Mouse (Mus musculus): ENCODE data around the gene Rapgef2. TPM values are rescaled to one million over a fixed set of nuclear protein-coding genes. Genes with fewer than 3 reads are reported as not detected.
"Not testable (repeated sequence)": the region's sequence is repeated elsewhere in the genome, so short reads cannot be mapped to it uniquely, and the experiment has no call there.

The Rapgef2 gene
- total RNA-seq, 2 experiments from 2014 or later = 24.8 to 30.8 TPM

DNA sequence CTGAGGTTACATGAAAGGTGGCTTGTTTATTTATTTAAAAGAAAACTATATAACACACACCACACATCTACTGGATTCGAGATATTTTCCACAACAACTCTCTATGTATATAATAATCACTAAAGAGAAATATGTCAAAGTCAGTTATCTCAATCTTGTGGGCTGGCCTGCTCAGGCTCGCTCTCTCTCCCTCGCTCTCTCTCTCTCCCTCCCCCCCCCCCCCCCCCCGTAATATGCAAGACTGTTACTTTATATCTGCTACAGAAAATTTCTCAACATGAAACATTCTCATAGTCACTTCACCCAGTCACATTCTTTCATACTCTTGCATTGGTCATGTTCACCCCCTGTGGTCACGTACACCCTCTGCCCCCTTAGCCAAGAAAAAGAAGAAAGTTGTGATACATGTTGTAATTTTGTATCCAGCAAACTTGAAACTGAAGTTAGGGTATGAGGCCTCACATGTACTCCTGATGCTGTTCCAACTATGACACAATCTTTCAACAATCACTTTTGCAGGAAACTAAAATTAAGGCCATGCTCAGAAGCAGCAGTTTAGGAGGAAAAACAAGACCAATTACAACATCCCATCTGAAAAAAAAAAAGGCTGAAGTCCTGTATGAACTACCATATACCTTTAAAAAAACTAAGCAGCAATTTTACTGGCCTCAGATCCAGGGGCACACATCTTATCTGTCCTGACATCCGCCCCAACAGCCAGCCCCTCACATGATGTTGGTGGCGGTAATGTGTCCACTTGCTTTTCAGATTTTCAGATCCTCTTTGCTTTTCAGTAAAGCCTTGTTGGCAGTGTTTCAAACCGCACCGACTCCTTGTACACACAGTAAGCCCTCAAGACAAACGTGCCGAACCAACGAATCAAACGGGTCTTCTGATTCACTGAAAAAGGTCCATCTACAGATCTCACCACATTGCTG, 52.6 kb downstream of the Rapgef2 start:
- peak; percentile 16 for DNase-seq

DNA sequence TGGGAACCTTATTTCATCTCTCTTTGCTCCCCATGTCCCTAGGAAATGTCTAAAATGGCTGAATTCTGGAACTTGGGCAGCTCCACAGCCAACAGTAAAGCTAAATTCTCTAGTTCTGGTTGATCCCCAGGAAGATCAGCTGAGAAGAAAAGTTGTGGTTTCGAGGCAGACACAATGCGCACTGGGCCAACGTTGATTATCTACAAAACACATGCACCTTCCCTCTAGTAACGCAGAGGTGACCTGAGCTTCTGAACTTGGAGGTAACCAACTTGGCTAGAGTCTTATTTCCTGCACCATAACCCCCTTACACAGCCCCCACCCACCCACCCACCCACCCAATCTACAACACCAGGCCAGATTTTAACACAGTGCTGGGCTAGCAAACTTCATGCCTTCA, 55.6 kb downstream of the Rapgef2 start:
- no peak for DNase-seq

DNA sequence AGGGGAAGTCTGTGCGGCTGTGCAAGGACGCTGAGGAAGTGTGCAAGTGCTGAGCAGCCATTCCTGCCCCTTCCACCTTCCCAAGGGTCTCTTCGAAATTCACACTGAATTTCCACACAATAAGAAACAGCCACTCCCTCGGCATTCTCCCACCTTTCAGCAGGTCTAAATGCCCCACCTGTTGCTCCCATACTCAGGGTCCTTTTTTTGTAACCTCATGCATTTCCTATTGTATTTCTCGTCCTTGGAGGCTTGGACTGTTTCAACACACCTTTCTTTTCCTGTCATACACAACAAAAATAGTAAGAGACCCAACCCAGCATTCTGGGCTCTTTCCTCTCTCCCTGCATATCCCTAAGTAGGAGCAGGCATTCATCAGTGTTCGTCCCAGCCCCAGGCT, 56.8 kb downstream of the Rapgef2 start:
- no peak for DNase-seq

DNA sequence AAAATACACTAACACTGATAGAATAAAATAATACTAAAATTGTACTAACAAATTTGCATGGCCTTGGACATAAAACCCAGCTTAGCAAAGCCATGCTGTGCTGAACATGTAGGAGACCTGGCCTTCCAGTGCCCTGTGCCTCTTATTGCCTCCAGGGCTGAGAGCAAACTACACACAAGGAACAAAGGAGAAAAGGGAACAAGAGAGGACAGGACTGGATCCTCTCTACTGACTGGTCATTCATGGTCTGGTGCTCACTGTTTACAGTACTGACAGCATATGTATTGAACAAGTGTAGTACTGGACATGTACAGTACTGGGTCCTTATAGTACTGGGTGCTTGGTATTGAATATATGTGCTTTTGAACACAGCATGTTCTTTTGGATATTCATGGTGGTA, 58.0 kb downstream of the Rapgef2 start:
- DNase-seq = no peak

DNA sequence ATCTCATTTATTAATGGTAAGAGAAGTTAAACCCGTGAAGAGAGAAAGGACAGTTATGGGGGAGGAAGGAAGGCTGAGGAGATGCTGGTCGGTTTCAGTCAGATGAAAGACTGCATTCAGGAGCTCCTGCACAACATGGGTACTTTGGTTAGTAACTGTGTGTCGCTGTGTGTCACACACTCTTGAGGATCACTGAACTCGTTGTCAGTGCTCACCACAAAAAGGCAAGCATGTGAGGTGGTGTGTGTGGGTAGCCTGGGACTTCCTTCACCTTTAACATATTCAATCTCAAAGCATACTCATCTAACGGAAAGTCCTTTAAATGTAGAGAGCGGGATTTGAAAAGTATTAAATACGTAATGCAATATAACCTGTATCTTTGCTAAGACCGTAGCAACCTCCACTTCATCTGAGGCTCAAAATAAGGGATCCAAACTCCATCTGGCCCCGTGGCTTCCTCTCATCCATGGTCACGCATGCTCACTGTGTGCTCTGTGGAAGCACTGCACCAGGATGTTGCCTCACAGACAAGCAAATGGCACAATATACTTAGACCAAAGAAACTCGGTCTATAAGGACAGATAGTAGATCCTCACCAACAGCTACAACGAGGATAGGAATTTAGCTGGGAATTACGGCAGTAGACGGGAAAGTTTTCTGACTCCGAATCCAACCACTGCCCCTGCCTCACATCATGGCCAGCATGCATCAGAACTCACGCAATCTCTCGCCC, 58.8 kb downstream of the Rapgef2 start:
- DNase-seq = no peak

DNA sequence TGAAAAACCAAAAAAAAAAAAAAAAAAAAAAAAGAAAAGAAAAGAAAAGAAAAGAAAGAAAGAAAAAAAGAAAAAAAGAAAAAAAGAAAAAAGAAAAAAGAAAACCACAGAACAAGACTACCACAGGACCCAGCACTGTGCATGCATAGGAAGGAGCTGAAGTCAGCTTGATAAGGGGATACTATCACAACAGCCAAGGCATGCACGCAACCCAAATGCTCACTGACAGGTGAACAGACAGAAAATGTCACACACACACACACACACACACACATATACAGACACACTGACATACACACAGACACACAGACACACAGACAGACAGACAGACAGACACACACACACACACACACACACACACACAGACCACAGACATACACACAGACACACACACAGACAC, 59.5 kb downstream of the Rapgef2 start:
- DNase-seq = not testable (repeated sequence)

DNA sequence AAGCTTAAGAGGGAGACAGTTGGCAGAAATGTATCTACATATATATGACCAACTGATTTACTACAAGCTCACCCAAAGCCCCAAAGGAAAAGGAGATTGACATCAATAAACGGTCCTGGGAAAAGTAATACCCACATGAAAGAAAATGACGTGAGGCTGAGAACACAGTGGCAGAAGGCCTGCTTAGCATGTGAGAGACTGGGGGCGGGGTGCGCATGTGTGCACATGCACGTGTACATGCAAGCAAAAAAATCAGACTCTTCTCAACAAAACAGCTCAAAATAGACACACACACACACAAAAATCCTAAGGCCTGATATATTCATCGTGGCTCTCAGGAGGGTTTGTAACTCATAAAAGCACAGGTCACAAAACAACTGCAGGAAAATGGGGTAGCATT, 60.4 kb downstream of the Rapgef2 start:
- no peak for DNase-seq

DNA sequence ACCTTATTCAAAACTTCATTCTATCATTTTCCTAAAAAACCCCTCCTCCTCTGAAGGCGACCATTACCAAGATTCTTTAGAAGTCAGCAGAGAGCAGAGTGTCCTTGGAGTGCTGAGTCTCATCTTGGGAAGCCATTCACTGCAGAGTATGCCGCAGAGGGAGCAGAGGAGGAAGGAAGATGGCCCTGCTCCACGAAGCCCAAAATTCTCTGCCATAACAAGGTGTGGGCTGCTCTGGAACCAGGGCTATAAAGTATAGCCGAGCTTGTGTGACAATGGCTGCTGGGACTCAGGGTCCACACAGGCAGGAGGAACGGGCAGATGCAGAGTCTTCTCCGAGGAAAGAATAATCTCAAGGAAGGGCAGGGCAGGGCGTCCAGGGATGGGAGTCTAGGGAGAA, 62.0 kb downstream of the Rapgef2 start:
- no peak for DNase-seq

DNA sequence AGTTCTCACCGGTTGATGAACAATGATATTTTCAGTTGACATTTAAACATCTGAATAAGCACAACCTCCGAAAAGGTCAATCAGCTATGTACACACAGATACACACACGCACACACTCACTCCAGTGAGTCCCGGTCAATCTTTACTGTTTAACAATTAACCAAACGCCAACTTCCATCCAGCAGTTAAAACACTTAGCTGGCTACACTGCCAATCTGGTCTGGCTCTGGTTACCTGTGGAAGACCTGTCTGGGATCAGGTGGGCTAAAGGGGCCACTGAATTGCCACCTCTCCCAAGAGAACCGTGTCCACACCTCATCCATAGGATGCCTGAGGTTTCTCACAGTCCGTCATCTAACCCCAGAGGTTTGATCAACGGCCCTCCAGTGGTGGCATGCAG, 63.0 kb downstream of the Rapgef2 start:
- no peak for DNase-seq

DNA sequence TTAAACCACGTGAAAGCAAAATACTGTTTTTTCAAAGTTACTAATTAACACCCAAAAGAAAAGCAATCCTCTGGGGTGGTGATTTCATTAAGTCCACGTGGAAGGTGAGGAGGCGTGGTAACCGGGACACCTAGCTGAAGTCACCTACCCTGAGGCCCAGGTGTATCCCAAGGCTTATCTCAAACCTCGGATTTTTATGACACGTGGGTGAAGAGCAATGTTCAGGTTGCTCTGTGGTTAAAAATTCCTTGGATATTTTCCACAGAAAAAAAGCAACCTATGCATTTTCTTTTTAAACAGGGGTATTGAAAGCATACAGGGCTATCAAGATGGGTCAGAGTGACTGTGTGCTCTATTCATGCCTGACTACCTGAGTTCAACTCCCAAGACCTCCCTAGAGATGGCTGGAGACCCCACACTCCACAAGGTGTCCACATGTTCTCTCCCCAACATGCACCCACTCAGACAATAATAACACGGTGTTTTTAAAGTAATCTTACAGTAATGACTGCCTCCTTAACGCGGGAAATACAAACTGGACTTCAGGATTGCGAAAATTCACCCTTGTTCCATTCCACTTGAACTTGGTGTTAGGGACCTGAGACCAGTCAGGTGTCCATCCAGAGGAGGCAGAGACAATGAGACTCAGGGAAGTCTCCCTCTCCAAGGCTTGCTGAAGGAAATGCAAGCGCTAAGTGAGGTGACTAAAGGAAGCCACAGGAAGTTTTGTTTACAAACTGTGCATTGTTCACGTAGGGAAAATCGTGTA, 63.9 kb downstream of the Rapgef2 start:
- DNase-seq = no peak

DNA sequence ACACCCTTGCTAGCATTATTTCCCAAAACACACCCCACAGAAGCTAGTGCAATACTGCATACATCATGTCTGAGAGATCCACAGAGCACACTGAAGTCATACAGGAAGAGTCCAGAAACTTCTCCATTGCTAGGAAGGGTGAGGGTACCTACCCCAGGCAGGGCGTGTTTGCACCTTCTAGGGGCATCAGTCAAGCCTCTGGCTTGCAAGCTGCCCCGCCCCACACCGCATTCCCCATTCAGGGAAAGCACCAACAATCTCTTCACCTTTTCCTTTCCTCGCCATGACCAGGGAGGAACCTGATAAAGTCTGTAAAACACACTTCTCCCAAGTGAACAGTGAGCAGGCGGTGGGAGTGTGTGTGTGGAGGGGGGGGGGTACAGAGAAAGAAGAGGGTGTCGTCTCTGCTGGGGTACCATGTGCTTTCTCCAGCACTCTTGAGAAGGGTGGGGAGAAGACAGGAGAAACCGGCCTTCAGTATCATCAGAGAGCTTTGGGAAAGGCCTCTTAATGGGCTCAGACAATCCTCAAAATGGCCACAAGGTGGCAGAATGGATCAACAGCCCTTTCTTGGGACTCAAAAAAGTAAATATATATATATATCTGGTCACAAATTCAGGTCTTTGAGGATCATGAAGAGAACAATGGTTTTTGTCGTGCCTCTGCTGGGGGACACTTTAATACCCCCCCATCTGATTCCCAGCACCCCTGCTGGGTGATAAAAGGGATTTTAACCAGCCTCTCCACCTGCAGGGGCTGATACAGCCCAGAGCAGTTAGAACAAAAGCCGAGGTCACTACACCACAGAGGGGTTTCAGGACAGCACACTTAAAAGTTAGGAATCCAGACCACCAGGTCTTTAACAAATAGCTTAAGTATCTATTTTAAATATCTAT, 64.8 kb downstream of the Rapgef2 start:
- DNase-seq = peak; percentile 63

DNA sequence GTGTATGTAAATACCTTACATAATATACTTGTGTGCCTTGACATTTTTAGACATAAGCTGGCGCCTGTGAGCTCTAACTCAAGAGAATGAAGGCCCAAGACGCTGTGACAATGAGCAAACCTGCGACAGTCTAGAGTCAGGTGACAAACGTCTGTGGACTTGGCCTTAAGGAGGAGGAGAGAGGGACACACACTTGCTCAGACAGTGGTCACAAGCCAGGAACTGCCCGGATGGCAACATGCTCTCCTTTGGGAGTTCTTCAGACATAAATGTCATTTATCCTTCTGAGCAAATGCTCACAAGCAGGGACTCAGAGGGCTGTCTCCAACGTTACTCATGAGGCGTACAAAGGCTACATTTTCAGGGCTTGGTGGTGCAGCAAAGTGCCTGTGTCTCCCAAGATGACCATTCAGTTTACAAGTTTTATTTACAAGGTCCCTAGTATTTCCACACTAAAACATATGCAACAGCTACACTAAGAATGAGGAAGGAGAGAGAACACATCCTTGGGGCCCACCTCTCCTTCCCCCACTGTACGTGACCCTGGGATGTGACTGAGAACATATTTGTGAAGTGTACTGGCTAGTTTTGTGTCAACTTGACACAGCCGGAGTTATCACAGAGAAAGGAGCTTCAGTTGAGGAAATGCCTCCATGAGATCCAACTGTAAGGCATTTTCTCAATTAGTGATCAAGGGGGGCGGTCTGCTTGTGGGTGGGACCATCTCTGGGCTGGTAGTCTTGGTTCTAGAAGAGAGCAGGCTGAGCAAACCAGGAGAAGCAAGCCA, 67.0 kb downstream of the Rapgef2 start:
- no peak for DNase-seq

DNA sequence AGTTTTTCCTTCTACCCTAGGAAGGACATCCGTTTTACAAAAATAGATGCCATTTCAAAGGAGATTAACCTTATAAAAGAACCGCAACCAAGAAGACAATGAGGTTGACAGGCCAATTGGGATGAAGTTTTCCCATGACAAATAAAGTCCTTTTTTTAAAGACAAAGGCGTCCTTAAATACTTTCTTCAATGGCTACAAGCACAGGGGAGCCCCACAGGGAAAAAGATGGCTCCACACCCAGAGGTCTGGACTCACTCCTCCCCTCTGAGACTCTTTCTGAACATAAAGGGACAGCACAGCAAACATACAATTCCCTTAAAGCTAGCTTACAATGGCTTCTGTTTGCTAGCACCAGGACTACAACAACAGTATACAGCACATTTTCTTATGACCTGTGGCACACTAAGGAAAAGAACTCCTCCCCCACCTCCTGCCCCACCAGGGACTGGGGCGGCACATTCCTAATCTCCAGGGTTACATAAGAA, 67.7 kb downstream of the Rapgef2 start:
- no peak for DNase-seq

DNA sequence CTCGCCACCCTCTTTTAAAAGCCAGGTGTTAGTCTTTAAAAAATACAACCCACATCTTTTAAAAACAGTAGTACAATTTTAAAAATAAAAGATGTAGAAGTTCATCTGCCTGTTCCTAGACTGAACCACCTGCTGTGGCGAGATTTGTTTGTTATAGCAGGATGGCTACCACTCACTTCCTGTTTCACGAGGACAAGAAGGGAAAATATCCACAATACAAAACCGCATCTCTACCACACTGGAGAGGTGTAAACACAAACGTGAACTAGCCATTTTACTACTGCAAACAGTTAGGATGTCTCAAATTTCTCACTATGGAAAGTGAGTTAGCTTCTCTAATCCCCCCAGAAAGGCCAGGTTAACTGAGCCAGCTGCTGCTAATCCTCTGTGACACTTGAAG, 76.1 kb downstream of the Rapgef2 start:
- DNase-seq = no peak

DNA sequence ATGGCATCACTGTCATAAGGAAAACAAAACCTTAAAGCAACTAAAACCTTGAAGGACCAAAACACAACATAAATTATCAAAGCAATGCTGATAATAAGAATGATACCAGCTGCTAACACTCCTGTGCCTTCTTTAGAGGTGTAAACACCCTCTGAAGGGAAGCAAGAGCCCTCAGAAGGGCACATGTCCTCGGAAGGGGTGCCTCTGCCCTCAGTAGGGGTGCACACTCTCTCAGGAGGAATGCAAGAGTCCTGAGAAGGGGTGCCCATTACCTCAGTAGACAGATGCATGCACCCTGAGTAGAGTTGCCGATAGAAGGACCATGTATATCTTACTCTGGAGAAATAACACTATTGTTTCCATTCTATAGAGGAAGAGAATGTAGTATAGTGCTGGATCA, 79.1 kb downstream of the Rapgef2 start:
- no peak for DNase-seq

DNA sequence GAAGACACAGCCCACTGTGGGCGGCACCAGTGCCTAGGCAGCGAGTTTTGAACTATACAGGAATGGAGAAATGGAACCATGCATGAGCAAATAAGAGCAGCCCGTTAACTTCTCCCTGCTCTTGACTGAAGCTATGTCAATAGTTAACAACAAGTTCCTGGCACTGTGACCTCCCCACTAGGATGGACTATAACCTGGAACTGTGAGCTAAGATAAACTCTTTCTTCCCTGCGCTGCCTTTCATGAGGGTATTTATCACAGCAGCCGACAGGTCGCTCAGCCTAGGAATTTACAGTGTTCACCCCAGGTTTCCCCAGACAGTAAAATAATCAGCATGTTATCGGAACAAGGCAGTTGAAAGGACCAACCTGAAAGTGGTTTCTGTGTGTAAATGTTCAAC, 79.8 kb downstream of the Rapgef2 start:
- DNase-seq = no peak

DNA sequence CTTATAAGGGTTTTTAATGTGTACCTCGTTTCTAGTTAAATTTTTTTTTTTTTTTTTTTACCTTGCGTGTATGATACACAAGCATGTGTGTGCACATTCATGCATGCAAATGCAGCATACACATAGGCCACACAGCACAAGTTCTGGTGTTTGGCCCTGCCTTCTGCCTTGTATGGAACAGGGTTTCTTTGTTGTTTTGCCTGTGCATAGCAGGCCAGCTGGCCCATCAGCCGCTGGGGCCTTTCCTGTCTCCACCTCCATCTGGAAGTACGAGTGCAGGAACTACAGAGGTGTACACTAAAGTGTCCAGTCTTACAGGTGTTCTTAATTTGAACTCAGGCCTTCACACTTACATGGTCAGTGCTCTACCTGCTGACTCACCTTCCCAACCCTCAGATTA, 80.3 kb downstream of the Rapgef2 start:
- DNase-seq = no peak

DNA sequence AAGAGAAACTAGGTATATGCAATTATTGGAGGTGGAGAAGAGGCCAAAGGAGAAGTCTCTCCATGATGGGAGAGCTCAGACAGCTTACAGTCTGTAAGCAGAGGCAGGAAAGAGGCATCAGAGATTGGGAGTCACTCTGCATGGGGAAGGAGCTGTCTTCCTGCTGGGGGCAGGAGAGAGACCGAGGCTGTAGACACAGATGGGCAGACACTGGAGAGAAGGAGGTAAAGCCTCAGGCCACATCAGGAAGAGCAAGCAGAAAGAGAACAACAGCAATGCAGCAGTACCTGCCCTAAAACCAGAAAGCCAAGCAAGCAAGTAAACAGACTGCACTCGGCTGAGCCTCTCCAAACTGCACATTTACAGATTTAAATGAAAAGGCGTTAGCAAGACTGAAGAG, 81.2 kb downstream of the Rapgef2 start:
- no peak for DNase-seq

DNA sequence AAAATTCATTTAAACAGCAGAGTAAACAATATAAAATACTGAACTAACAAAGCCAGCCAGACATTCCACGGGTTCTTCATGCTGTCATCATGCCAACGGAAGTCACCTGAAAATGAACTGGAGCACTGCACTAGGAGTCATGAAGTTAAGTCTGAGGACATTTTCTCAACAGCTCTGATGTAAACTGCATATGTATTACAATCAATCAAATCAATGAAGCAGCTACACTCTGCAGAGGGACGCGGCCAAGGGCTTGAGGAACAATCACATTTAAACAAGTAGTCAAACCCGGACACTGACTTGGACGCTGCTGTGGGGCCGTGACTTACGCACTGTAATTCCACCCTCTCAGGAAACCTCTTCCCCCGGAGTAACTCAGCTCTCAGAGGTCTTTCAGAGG, 82.1 kb downstream of the Rapgef2 start:
- DNase-seq = no peak

DNA sequence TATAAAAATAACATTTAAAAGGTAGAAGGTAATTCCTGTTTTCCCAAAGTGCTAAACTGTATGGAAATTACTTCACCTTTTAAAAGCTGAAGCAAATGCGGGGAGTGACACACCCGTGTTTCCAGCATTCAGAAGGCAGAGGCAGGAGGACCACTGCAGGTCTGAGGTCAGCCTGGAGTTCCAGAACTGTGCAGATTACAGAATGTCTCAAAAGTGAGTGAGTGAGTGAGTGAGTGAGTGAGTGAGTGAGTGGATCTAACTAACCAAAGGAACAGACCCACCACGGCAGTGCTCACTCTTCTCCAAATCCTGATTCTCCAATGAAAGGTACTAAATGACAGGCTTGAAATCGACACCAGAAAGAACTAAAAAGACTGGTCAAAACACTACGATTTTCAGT, 82.5 kb downstream of the Rapgef2 start:
- no peak for DNase-seq

DNA sequence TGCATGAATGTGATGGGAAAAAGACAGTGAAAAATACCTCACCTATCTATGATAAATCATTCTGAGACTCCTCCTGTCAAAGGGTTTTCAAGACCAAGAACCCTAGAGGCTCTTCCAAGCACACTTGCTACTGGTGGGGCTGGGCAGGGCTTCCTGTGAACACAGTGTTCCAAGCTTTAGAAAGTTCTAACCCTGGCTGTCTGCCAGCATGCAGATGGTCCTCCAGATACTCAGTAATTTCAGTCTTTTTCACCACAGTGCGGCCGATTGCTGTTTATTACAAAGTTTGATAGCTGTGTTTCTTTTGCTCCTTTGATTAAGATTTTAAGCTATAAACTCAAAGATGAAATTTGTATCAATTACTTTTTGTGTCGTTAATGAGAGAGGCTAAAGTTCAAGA, 83.1 kb downstream of the Rapgef2 start:
- DNase-seq = peak; percentile 60

Data from gastrocnemius, postnatal 10 days (tissue).